Mouse (Mus musculus) forebrain, embryonic 10.5 days (tissue): ENCODE results near the gene Pom121l2. TPM values are rescaled to one million over a fixed set of nuclear protein-coding genes. Genes with fewer than 3 reads are reported as not detected.

ENCODE experiments used
- DNase-seq: peaks from one replicate; pipeline ENCODE4 v3.0.0-alpha.2; 2017; ENCODE audit warnings: low spot score; ENCODE audit errors: extremely low spot score
- H3K27ac ChIP-seq: fragments of 300-500 bp; sonication (generic); 2 replicates; pipeline ENCODE4 v1.5.1; 2016; ENCODE audit warnings: mild to moderate bottlenecking
- H3K27me3 ChIP-seq: fragments of 300-500 bp; sonication (generic); 2 replicates; pipeline ENCODE4 v1.6.1; 2016; ENCODE audit warnings: mild to moderate bottlenecking; ENCODE audit not compliant: poor library complexity, severe bottlenecking
- H3K36me3 ChIP-seq: fragments of 300-500 bp; sonication (generic); replicated peaks from 2 replicates; pipeline ENCODE4 v1.6.1; 2016; ENCODE audit warnings: mild to moderate bottlenecking, moderate library complexity
- H3K4me1 ChIP-seq: fragments of 300-500 bp; sonication (generic); 2 replicates; pipeline ENCODE4 v1.6.1; 2016
- H3K4me3 ChIP-seq: fragments of 300-500 bp; sonication (generic); 2 replicates; pipeline ENCODE4 v1.5.1; 2016; ENCODE audit warnings: mild to moderate bottlenecking, moderate library complexity
- H3K9me3 ChIP-seq: fragments of 300-500 bp; sonication (generic); 2 replicates; pipeline ENCODE4 v1.6.1; 2016; ENCODE audit warnings: mild to moderate bottlenecking, moderate library complexity
- WGBS: fragments of 180-500 bp; shearing (Covaris S2); methylation state at CpG from one replicate; pipeline ENCODE4 v1.1.7; 2016; 5-methylcytosine and 5-hydroxymethylcytosine counted together
- polyA plus RNA-seq: library from polyadenylated mRNA; unstranded; fragments of >200 nt; fragmentation: Nextera tagmentation; extraction: Ambion mirVana; gene quantifications from 2 replicates; pipeline ENCODE4 v1.2.1, GENCODE M21; 2016

The Pom121l2 gene
- polyA plus RNA-seq, 1 experiment from 2014 or later: 0.09 TPM

GRCm38 (mm10) chr13:21996840-21997185 lies 15.8 kb downstream of the Pom121l2 start:
- Histone ChIP-seq H3K9me3 (no peaks in the 10 kb centered on the region), H3K27me3 (peaks cover 77% of the 10 kb centered on the region), H3K4me3 (peak overlapping the region; percentile 58), H3K27ac (no peak overlapping the region), H3K36me3 (no peaks in the 10 kb centered on the region), H3K4me1 (peaks cover 37% of the 10 kb centered on the region)
- DNase-seq: peak; percentile 44
- 0% methylated on average over 13 of the region's 13 CpGs for WGBS

GRCm38 (mm10) chr13:21997201-21997820 lies 16.3 kb downstream of the Pom121l2 start:
- WGBS: under 1% methylated on average over 21 of the region's 21 CpGs
- Histone ChIP-seq H3K27me3 (peaks cover 82% of the 10 kb centered on the region), H3K4me1 (peaks cover 37% of the 10 kb centered on the region), H3K4me3 (peak overlapping the region; percentile 58), H3K36me3 (no peaks in the 10 kb centered on the region), H3K9me3 (no peaks in the 10 kb centered on the region), H3K27ac (no peak overlapping the region)
- no peak for DNase-seq

- Histone ChIP-seq H3K9me3 (no peaks in the 10 kb centered on the region), H3K27ac (no peak overlapping the region), H3K27me3 (peaks cover 84% of the 10 kb centered on the region), H3K36me3 (no peaks in the 10 kb centered on the region), H3K4me3 (peak overlapping the region; percentile 58), H3K4me1 (peaks cover 37% of the 10 kb centered on the region)
- no peak for DNase-seq
- 4% methylated on average over 4 of the region's 4 CpGs for WGBS
Measured at GRCm38 (mm10) chr13:21997821-21998220, 16.8 kb downstream of the Pom121l2 start.

GRCm38 (mm10) chr13:21998412-21998811 lies 17.4 kb downstream of the Pom121l2 start:
- Histone ChIP-seq H3K4me1 (peaks cover 37% of the 10 kb centered on the region), H3K27me3 (peaks cover 87% of the 10 kb centered on the region), H3K27ac (no peak overlapping the region), H3K36me3 (no peaks in the 10 kb centered on the region), H3K4me3 (no peak overlapping the region), H3K9me3 (no peaks in the 10 kb centered on the region)
- 22% methylated on average over 3 of the region's 3 CpGs for WGBS
- DNase-seq: no peak

- H3K27ac ChIP-seq: no peak overlapping the region
- H3K4me1 ChIP-seq: peaks cover 37% of the 10 kb centered on the region
- no peaks in the 10 kb centered on the region for H3K36me3 ChIP-seq
- no peak overlapping the region for H3K4me3 ChIP-seq
- peaks cover 90% of the 10 kb centered on the region for H3K27me3 ChIP-seq
- WGBS: 40% methylated on average over 4 of the region's 4 CpGs
- no peaks in the 10 kb centered on the region for H3K9me3 ChIP-seq
- no peak for DNase-seq
Measured at GRCm38 (mm10) chr13:21999147-21999546, 18.2 kb downstream of the Pom121l2 start.

- DNase-seq: no peak
- no peaks in the 10 kb centered on the region for H3K36me3 ChIP-seq
- H3K4me3 ChIP-seq: no peak overlapping the region
- WGBS: 56% methylated on average over 2 of the region's 2 CpGs
- H3K4me1 ChIP-seq: peaks cover 27% of the 10 kb centered on the region
- H3K27ac ChIP-seq: no peak overlapping the region
- no peaks in the 10 kb centered on the region for H3K9me3 ChIP-seq
- H3K27me3 ChIP-seq: peaks cover 100% of the 10 kb centered on the region
Measured at GRCm38 (mm10) chr13:22001346-22001745, 20.4 kb downstream of the Pom121l2 start.

- no peak overlapping the region for H3K4me3 ChIP-seq
Measured at GRCm38 (mm10) chr13:22001823-22002222, 20.8 kb downstream of the Pom121l2 start.

GRCm38 (mm10) chr13:22005605-22006333 lies 24.8 kb downstream of the Pom121l2 start:
- Histone ChIP-seq H3K36me3 (no peaks in the 10 kb centered on the region), H3K9me3 (no peaks in the 10 kb centered on the region), H3K27ac (no peak overlapping the region), H3K4me1 (peaks cover 21% of the 10 kb centered on the region), H3K4me3 (peak overlapping the region; percentile 66), H3K27me3 (peaks cover 100% of the 10 kb centered on the region)
- peak; percentile 42 for DNase-seq
- under 1% methylated on average over 45 of the region's 45 CpGs for WGBS

More at GRCm38 (mm10) chr13:22001823-22002222, 20.8 kb downstream of the Pom121l2 start:
- Histone ChIP-seq H3K4me1 (peaks cover 28% of the 10 kb centered on the region), H3K27ac (no peak overlapping the region), H3K36me3 (no peaks in the 10 kb centered on the region), H3K9me3 (no peaks in the 10 kb centered on the region), H3K27me3 (peaks cover 100% of the 10 kb centered on the region)
- DNase-seq: no peak
- WGBS: 23% methylated on average over 5 of the region's 5 CpGs

GRCm38 (mm10) chr13:22006334-22007120 lies 25.5 kb downstream of the Pom121l2 start:
- Histone ChIP-seq H3K27ac (no peak overlapping the region), H3K4me3 (peak overlapping the region; percentile 66), H3K9me3 (no peaks in the 10 kb centered on the region), H3K36me3 (no peaks in the 10 kb centered on the region), H3K27me3 (peaks cover 100% of the 10 kb centered on the region), H3K4me1 (peaks cover 21% of the 10 kb centered on the region)
- DNase-seq: peak; percentile 72
- under 1% methylated on average over 38 of the region's 38 CpGs for WGBS

GRCm38 (mm10) chr13:22007121-22007510 lies 26.1 kb downstream of the Pom121l2 start:
- WGBS: 2% methylated on average over 18 of the region's 18 CpGs
- no peaks in the 10 kb centered on the region for H3K9me3 ChIP-seq
- peak overlapping the region; percentile 66 for H3K4me3 ChIP-seq
- no peak overlapping the region for H3K27ac ChIP-seq
- DNase-seq: no peak
- H3K27me3 ChIP-seq: peaks cover 100% of the 10 kb centered on the region
- peaks cover 21% of the 10 kb centered on the region for H3K4me1 ChIP-seq
- no peaks in the 10 kb centered on the region for H3K36me3 ChIP-seq

- no peaks in the 10 kb centered on the region for H3K36me3 ChIP-seq
- H3K9me3 ChIP-seq: no peaks in the 10 kb centered on the region
- no peak overlapping the region for H3K27ac ChIP-seq
- H3K27me3 ChIP-seq: peaks cover 100% of the 10 kb centered on the region
- no peak for DNase-seq
- H3K4me3 ChIP-seq: no peak overlapping the region
- peaks cover 21% of the 10 kb centered on the region for H3K4me1 ChIP-seq
- 54% methylated on average over 7 of the region's 7 CpGs for WGBS
Measured at GRCm38 (mm10) chr13:22007872-22008271, 26.9 kb downstream of the Pom121l2 start.

- no peak overlapping the region for H3K27ac ChIP-seq
- peaks cover 100% of the 10 kb centered on the region for H3K27me3 ChIP-seq
- WGBS: 76% methylated on average over 3 of the region's 3 CpGs
- H3K4me1 ChIP-seq: peaks cover 22% of the 10 kb centered on the region
- no peak overlapping the region for H3K4me3 ChIP-seq
- DNase-seq: no peak
- H3K36me3 ChIP-seq: no peaks in the 10 kb centered on the region
- H3K9me3 ChIP-seq: no peaks in the 10 kb centered on the region
Measured at GRCm38 (mm10) chr13:22008707-22009106, 27.7 kb downstream of the Pom121l2 start.

- 42% methylated on average over 7 of the region's 7 CpGs for WGBS
- peaks cover 31% of the 10 kb centered on the region for H3K4me1 ChIP-seq
- H3K27me3 ChIP-seq: peaks cover 100% of the 10 kb centered on the region
- H3K36me3 ChIP-seq: no peaks in the 10 kb centered on the region
- H3K27ac ChIP-seq: no peak within 1 kb of the TSS
- no peak for DNase-seq
- no peak within 1 kb of the TSS for H3K4me3 ChIP-seq
- H3K9me3 ChIP-seq: no peaks in the 10 kb centered on the region
Measured at GRCm38 (mm10) chr13:22009642-22010041, 28.6 kb downstream of the Pom121l2 start, which contains the start of gene Prss16. TSS of gene Prss16 (minus strand) at chr13:22009742.
